8 mouse cellular contexts compared by ENCODE assay signal in the genomic region with DNA sequence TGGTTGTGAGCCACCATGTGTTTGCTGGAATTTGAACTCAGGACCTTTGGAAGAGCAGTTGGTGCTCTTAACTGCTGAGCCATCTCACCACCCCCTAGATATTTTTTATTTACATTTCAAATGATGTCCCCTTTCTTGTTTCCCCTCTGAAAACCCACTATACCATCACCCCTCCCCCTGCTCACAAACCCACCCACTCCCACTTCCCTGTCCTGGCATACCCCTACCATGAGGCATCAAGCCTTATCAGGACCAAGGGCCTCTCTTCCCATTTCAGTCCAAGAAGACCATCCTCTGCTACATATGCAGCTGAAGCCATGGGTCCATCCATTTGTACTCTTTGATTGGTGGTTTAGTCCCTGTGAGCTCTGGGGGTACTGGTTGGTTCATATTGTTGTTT. TPM values are rescaled to one million over a fixed set of nuclear protein-coding genes. Genes with fewer than 3 reads are reported as not detected.
DNase-seq lines count a peak whose midpoint lies in the region.
"Had no signal": no experiment of that assay in that cellular context is flagged by ENCODE, and none has a peak within 500 bp of the region (broad histone marks: within the 10 kb centered on the region; RNA-seq: fewer than 3 reads in every experiment).

No protein-coding gene starts in this region.

- DNase-seq in adrenal gland, postnatal 25 days, result peak; percentile 13
- peak; percentile 56 for DNase-seq in gastrocnemius, postnatal 25 days
- DNase-seq in kidney, adult 11 months, result peak; percentile 22
- DNase-seq in kidney, postnatal 4 days, result peak; percentile 26 to 30
- DNase-seq in testis, postnatal 10 days (ENCODE audit: low spot score), result peak; percentile 78
- peak; percentile 28 for DNase-seq in thymus, postnatal 4 days

RNA-seq across cellular contexts. Expression of a gene that starts 36.2 kb away (rescaled TPM):
- total RNA-seq in adrenal gland, postnatal 25 days (2021), result 0.67 TPM in 1 of 2 replicates, not detected in the other
- not detected for total RNA-seq in gastrocnemius, postnatal 25 days (2021)
- total RNA-seq: adrenal gland, adult 18-20 months; MEL had no signal

Comparison
In these comparisons a context has a peak if more than half of its experiments do, and no peak if none do; other contexts are left out.
1. Peak in every context shown above with its lines: DNase-seq.
2. DNase-seq: peak in every context shown above with its lines; median percentile 78 in testis, postnatal 10 days; 56 in gastrocnemius, postnatal 25 days; 28 in kidney, postnatal 4 days; 28 in thymus, postnatal 4 days; 22 in kidney, adult 11 months; 13 in adrenal gland, postnatal 25 days.